Mouse (Mus musculus) cortical plate, adult 2 months (tissue): ENCODE measurements around the gene Kpna7.
"Not testable (repeated sequence)": the region's sequence is repeated elsewhere in the genome, so short reads cannot be mapped to it uniquely, and the experiment has no call there.

Source experiments
- CTCF ChIP-seq: fragments of 200-500 bp; IDR thresholded peaks from 2 replicates; pipeline ENCODE4 v1.5.1; 2011; ENCODE audit warnings: mild to moderate bottlenecking, control low read depth, low read length; ENCODE audit not compliant: insufficient read depth; ENCODE audit errors: extremely low read depth
- POLR2A ChIP-seq: fragments of 200-500 bp; IDR thresholded peaks from 2 replicates; pipeline ENCODE4 v1.6.1; 2011; ENCODE audit warnings: mild to moderate bottlenecking, low read length, control low read depth; ENCODE audit not compliant: insufficient read depth; ENCODE audit errors: extremely low read depth

DNA sequence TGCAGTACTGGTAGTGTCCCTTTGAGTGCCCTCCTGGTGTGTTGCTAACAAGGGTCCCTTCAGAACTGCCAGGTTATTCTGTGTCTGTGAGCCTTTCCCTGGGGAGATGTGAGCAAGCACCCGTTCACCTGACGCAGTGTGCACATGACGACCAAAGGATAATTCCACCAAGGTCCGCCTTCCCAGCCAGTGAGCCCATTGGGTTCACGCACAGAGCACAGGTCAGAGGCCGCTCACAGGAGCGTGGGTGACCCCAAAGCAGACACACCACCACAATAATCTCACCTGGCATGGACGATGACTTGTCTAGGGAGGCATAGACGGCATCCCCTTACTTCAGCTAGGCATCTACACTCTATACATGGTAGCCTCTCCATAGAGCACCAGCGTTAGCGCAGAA, 17.6 kb upstream of the Kpna7 start:
- TF ChIP-seq CTCF, POLR2A: not testable (repeated sequence)
